Mouse (Mus musculus) layer of hippocampus, adult 8-10 months (tissue): Measurements from ENCODE around the gene Lama2. TPM values are rescaled to one million over a fixed set of nuclear protein-coding genes. Genes with fewer than 3 reads are reported as not detected.

ENCODE experiments used
- DNase-seq, 2 experiments: peaks; one replicate each; pipeline ENCODE4 v3.0.0; 2022; ENCODE audit warnings: low spot score in 2 of 2
- total RNA-seq, 4 experiments: library from RNA; stranded (reverse); gene quantifications; 2 replicates each; pipeline ENCODE4 v1.2.4; 2022

Gene Lama2
- 10 to 100 TPM in 1 of 4 experiments, 1 to 10 TPM in 3; 8.5 to 12.3 (median 9.6) TPM for total RNA-seq

DNA sequence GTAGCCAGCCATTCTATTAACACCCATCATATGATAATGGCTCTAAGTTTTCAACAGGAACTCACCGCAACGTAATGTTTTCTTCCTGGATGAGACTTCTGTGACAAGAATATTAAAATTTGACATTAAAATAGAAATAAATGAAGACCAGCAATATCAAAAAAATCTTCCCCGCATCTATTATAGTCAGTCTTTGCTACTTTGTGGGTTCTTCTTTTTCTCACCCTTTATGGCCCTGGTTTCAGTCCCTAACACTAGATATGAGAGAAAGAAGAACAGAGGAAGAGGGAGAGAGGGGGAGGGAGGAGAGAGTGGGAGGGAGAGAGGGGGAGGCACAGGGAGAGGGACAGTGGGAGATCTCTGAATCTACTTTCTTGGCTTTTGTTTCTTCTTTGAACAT, at the start of gene Lama2:
Gene Lama2 (minus strand): TSS at position 101 of the 400 bp plus-strand sequence.
- DNase-seq: no peak

DNA sequence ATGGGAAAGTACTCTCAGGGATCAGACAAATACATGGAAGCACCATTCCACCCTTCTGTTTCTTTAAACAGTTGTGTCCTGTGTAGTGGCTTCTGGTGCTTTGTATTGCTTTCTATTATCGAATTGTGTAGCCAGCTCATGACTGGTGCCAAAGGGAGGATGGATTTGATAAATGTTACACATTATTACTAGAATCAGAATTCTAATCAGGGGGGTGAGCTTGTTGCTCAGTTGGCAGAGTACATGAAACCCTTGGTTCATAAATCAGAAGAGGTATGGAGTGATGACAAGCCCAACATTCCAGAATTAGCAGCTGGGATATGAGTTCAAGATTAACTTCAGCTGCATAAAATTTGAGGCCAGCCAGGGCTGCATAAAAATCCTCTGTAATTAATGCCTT, 44.8 kb upstream of the Lama2 start:
- DNase-seq: no peak

DNA sequence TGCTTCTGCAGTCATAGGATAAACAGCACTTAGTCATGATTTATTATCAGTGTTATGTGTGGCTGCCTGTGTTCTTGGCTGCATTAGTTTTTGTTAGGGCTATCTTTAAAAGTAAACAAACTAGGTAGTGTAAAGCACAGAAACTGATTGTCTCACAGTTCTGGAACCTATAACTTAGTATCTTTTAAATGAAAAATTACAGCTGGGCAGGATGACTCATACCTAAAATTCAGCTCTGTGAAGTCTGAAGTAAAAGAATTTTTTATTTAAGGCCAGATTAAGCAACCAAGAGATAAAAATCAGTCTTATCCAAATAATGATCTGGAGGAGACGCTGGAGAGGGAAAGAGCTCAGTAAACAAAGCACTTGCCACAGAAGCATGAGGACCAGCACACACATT, 43.8 kb upstream of the Lama2 start:
- no peak for DNase-seq

DNA sequence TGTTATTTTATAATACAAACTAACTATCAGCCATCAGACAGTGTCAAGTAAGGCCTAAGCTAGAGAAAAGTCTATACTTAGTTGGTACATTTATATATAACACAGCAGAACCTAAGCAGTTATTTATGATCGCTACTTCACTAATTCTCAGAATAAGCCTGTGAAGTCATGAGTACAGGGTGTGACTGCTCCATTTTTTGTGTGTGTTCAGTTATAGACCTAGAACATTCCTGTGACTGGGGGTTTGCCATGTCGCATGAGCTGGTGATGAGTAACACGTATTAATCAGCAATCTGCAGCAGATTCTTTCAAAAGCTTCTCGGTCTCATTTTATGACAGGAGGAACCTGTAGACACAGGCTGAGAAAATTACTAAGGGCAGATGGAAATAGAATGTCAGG, 34.6 kb upstream of the Lama2 start:
- no peak for DNase-seq

DNA sequence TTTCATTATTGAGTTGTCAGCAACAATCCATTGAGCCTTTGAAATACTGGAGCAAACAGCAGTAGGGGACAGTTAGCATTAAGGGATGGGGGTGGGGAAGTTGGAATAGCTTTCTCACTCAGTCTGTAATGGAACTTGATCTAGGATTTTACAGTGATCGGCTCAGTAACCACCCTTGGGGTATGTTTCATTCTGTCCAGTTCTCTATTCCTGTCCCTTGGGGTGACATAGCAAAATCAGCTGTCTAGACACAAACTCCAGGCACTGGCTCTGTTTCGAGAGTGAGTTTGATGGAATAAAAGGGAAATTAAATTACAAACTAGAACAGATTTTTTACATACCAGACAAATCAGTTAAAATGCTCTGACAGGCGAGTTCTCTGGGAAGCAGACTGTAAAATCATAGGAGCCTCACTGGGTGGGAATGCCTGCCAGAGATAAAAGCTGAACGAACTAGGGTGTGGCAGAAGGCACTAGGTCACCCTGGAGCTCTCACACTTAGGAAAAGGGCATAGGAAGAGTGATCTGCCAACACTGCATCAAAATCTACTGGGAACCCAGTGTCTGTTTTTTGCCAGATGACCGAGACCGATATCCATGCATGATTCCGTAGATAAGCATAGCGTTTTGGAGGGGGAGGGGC, 33.3 kb upstream of the Lama2 start:
- no peak for DNase-seq

DNA sequence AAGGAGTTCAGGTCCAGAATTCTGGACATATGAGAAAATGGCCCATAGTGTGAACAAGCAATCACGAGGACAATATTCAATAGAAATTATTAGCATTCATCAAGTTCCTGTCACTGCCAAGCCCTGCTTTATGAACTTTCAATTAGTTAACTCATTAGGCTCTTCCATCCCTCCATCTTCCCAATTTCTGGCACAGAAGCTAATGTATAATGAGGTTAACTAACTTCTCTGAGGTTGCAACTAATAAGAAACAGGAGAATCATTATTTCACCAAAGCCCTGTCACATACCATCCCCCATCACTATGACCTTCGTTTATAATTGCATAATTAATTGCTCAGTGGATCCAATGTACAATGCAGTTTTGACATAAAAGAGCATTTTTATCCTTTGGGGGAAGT, 16.2 kb upstream of the Lama2 start:
- no peak for DNase-seq

DNA sequence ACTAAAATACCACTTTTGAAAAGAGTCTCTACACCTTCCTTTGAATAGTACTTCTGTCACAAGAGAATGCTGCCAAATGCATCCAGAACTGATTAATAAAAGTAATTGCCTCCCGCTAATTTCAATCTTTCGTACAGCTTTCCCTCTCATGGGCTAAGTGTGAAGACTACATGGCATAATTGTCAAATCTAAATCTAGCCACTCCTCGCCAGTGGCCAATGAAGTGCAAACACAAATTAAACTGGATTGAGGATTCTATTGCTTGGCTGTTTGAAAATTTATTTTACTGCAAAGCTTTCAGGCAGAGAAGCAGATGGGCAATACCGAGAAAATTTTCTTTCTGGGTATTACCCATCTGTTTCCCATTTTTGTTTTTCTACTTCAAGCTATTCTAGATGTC, 11.4 kb upstream of the Lama2 start:
- DNase-seq: peak in 1 of 2 experiments; percentile 24

DNA sequence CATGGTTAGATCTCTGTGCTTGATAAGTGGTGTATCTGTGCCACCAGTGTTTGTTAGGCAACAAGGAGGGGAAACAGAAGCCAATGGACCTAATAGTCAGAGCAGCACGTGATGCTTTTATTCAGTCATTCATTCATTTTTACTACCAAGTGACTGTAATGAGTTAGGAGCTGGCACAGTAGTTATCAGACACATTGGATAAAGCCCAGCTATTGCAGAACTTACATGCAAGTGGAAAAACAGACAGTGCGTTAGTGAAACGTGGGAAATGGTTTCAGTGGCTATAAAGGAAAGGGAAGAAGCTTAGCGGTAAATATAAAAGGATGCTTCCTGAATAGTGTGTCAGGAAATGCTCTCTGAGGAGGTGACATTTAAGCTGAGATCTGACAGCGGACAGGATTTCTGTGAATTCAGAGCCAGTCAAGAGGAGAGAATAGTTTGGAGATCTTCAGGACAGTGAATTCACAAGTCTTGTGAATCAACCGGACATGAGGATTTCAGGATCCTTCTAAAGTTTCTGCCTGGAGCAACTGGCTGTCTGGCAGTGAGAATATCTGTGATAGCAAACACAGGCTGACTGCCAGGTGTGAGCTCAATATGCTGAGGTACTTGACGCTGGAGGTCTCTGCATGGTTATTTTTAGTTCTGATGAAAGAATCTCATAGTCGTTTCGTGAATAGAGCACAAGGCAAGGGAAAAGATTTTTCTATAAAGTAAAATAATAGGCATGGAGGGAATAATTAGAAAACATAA, 2.3 kb upstream of the Lama2 start:
- no peak for DNase-seq

DNA sequence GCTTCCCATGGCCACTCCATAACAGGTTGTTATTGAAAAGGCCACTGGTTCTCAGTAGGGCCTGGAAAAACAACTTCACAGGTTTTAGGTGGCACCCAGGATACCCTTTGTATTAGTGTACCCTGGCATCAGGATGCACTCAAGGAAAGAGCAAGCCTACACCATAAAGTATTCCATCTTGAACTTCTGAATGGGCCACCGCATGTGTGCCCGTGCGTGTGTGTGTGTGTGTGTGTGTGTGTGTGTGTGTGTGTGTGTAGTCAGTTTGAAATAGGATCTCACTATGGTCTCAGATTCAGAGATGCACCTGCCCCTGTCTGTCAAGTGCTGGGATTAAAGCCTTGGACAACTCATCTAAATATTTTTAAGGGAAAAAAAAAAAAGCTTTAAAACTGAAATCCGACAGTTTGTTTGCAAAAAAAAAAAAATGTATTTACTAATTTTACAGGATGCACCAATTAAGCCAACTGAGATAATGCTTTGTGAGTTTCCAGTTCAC, 2.0 kb downstream of the Lama2 start:
- DNase-seq: no peak

DNA sequence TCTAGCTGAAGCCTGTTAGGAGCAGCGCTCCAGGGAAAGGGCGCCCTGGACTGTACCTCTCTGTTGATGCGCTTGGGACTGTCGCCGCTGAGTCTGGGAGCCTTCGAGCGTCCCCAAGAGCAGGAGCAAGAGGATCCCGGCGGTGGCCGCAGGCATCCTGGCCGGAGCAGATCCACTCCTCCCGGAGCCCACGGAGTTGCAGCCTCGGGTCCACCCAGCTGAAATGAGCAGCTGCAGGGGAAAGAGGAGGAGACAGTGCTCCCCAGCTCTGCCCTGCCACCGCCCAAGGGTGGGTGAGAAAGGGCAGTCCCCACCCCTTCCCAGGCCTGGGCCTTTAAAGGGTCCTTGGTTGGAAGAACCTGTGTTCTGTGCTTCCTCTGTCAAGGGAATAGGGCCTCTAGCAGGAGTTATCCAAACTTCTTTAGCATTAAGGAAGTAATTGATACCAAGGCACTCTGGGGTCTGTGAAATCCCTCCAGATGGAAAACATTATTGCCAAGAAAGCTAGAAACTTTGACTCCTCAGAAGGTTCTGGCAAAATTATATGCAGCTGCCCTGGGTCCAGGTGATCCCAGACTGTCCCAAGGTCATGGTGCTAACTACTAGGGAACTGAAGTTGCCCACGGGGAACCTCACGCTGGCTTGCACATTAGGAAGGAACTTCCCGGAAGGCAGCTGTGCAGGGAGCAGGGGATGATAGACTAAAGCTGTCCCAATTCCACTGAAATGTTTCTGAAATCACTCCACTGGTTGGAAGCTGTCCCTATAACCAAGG, 2.7 kb downstream of the Lama2 start:
- DNase-seq: no peak

DNA sequence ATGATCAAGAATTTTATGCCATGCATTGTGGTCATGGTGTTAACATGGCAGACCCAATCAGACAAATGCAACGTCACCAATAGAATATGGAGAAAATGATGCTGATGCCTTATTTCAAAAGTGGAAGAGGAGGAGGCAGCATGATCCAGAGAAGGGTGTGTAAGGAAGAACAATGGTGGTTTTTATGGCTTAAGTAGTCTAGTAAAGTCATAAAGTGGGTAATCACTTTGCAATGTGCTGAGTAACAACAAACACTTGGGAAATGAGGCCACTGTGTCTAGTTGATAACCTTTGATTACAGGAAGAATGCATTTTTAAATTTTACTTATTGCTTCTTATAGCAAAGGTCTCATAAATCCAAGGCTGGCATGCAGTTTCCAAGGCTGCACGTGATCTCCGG, 23.9 kb downstream of the Lama2 start:
- no peak for DNase-seq

DNA sequence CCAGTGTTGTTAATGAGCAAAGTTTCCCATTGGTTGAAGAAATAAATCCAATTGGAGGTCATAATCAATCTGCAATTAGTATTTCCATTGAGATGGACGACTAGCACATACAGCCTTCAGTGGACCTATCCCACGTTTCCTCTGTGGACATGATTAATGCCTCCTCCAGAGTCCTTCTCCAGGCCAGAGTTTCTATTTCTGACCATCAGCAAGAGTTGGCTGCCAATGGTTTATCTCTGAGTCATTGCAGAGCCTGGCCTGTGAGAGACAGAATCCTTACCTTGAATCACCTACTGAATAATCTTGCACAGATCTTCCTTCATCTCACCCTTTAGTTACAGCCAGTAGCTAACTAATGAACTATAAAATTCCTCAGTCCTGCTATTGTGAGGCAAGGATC, 86.3 kb downstream of the Lama2 start:
- no peak for DNase-seq

DNA sequence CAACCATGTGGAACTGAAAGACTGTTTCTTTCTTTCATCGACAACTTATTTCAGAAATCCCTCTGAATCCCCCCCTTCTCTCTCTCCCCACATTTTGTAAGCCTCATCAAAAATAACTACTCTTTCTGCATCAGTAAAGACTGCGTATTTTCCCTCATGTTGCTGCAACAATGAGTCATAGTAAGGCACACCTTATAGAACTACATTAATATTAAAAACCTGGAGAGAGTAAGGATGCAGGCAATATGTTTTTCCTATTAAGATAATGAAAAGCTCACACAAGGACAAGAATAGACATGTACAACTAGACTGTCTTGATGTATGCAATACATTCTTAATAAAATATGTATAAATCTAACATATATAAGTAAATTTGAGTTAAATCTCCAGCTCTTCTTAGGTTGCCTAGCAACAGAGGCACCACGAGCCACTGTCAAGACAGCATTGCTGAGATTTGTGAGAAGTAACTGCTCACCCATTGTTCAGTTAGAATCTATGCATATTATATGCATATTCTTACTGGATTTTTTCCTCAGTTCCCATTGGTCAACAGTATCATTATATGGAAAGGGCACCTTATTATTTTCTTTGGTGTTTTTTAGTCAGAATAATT, 110.6 kb downstream of the Lama2 start:
- no peak for DNase-seq

DNA sequence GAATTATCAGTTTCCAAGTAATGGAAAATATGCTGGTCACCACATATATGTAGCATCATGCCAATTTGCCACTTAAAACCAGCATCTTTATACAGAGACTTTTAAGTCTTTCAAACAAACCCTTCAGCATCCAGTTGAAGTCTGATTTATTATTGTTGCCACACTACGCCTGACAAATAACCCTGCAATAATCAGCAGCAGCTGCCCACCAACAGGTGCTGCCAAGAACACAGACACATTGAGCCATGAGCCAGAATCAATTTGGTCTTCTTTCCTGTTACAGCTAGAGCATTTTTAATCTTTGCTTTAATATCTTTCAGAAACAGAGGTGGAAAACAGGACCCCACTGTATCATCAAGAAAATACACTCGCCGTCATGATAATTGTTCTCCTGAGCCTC, 118.7 kb downstream of the Lama2 start:
- DNase-seq: peak in 1 of 2 experiments; percentile 14

DNA sequence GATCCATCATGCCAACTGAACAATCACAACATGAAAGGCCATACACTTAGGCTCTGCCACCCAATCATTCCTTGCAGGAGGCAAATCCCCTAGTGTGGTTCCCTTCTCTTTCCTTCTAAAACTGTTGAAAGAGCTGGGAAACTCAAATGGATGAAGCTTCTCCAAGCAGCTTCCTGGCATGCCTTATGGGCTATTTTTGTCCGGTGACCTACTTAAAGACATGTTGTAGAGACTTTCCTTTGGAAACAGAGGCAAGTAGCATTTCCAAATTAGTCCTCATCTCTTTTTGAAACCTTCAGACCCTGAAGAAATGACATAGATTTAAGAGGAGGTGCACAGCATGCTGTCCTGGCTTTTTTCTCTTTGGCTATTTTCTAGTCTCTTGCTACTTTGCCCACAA, 131.1 kb downstream of the Lama2 start:
- DNase-seq: no peak

DNA sequence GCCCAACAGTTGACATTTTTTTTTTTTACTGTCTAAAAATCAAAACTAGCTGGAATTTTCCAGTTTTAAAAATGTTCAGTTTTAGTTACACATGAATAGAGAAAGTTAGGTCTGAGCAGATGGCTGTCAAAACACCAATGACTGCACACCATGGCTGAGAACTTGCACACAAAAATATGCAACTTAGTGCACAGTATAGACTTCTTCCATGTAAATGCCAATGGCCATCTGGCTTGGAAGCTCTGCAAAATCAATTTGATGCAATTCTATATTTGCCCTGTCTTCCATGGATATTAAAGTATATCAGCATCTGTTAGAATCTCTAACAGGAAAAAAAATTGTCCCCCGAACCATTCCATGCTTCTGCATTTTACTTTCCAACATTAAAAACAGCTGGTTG, 135.5 kb downstream of the Lama2 start:
- DNase-seq: peak in 1 of 2 experiments; percentile 17

DNA sequence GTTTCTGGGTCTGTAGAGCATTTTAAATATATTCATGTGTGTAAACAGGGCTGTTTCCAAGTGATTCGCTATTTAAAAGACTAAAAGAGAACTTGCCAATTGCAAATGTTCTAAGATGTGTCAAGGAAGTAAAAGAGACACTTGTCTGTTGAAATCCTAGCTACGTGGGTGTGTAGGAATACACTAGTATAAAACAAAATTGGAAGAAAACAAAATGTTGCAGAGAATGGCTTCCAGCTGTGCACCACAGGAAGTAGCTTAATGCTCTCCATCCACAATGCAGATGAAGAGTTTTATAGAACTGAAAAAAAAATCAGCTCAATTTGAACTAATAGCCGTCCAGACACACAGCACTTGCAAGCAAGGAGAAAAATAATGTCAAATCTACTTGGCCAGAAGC, 144.0 kb downstream of the Lama2 start:
- DNase-seq: no peak

DNA sequence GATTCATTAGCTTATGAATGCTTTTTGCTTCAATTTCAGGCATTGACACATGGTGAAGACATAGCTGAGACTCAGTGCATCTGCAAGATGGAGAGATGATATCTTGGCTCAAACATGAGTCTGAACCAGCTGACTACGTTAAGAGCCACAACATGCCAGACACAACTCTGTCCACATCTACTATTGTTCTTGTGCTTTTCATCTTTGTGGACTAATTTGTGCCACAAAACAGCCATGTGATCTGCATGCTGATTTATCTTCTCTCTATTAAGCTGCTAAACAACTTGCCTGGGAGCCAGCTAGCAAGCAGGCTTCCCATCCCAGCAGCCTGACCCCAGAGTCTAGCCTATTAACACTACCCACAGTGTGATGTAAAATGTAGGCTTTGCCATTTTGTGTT, 151.3 kb downstream of the Lama2 start:
- peak in 1 of 2 experiments; percentile 11 for DNase-seq

DNA sequence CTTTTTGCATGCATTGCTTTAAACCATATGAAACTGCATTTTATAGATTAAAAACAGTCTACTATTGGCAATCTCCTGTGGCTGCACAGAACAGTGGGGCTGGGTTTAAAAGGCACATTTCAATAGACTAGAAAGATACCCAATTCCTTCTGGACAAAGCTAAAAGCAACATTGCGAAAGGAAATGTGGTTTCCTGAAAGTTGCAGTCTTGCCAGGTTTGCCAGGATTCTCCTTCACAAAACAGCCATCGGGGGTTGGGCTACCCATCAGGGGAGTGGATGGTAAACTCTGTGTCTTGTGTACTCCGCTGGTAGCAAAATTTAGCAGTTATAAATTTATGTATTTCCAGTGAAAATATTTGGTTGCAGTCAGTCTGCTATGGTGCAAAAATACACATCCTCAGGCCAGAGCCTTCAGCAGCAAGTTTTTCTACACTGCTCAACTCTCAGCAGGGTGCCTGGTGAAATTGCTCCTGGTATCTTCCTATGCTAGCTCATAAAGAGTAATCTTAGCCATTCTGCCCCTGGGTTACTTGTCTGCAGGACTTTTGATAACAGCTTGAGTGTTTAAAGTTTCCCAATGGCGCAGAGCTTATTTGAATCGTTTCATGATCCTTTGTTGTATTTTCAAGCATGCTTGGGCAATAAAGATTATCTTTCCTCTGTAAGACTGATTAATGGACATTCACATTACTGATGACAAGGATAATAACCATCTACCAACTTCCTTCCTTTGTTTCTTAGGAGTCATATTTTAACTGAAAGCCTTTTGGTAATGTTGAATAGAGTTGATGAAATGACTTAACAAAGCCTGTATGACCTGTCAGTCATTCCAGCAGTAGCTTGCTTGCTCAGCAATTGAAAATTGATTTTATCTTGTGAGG, 205.7 kb downstream of the Lama2 start:
- DNase-seq: no peak

DNA sequence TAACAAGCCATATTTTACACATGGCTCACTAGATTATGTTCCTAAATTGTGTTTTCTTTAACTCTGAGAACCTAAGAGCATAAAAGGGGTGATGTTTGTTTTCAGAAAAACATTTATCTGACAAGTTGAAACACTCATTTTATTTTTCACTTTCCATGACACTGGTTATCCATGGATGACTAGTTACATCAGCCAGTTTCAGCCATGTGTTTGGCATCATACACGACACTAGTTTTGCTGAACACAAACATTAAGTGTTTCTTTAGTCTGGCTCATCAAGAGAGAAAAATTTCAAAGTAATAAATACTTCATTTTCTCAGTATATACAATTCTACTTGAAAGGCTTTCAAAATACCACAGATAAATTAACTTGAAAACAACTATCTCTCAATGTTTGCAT, 228.8 kb downstream of the Lama2 start:
- DNase-seq: no peak

DNA sequence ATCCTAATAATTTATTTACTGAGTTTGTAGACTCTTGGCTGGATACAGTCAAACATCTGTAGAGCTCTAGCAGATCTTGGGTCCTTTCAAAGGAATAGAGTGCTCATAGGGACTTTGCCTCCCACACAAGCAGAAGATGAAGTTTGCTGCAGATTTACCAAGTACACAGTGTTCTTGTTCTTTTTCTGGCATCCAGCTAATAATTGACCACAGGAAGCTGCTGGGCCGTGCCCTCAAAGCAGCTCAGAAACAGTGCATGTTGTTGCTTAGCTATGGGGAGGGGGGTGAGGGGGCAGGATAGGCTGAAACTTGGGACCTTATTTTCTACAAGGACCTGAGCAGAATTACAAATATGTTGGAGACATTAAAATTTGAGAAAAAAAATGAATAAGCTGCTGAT, 232.0 kb downstream of the Lama2 start:
- DNase-seq: peak in 1 of 2 experiments; percentile 11
